Mouse (Mus musculus) adrenal gland, postnatal 14 days (tissue): ENCODE data around the gene Tex44. TPM values are rescaled to one million over a fixed set of nuclear protein-coding genes. Genes with fewer than 3 reads are reported as not detected.

ENCODE experiments used
- DNase-seq: peaks from one replicate; pipeline ENCODE4 v3.0.0; 2021; ENCODE audit warnings: mixed read lengths
- total RNA-seq: library from RNA; stranded (reverse); gene quantifications from 2 replicates; pipeline ENCODE4 v1.2.3, GENCODE M21; 2021

The Tex44 gene
- total RNA-seq, 1 experiment from 2014 or later: not detected

DNA sequence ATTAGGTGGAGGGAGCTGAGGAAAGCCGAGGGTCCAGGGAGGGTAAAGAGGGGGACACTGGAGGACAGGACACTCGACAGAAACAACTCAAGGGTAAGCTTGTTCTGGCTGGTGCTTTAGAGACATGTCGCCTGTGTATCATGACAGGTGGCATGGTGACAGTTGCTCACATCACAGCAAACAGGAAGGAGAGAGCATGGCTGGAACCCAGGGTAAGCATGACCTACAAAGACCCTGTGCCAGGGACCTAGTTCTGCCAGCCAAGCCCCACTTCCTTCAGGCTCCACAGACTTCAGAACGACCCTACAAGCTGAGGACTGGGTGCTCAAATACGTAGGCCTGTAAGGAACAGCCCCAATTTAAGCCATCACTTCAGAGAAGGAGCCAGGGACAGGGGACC, 2.2 kb upstream of the Tex44 start:
- DNase-seq: no peak

DNA sequence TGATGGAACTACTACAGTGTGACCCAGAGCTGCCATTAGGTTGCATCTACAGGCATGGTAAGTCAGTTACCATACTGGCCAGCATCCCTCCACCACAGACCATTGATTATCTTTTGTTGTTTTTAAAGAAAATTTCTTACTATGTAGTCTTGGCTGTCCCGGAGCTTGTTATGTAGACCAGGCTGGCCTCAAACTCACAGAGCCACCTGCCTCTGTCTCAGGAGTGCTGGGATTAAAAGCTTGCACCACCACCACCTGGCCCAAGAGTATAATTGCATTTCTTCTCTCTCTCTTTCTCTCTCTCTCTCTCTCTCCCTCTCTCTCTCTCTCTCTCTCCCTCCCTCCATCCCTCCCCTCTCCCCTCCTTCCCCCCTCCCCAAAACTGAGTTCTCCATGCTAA, 1.8 kb upstream of the Tex44 start:
- no peak for DNase-seq

DNA sequence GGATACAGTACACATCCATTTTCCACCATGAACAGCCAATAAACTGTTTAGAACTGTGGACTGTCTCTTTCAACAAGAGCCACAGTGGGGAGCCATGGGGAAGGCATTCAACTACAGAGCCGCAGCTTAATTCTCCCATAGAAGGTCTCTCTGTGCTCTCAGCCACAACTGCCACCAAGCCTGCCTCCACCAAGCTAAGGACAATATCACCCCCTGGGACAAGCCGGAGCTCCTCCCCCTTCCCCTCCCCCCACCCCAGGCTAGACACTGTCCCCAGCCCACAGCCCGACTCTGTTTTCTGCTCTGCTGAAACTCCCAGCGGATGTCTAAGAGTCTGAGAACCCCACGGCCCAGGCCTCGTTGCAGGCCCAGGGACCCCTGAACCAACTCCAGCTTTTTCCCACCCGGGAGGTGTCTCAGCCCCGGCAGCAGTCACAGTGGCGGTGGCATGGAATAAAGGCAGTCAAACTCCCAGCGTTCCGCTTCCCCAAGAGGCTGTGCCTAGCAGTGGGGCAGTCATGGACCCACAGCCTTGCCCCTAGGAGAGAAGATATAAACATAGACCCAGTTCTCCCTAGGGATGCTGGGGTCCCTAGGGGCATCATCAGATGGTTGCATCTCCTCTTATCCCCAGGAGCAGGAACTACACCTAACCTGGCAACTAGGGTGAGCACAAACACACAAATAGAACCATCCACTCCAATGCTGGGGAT, 1.1 kb upstream of the Tex44 start:
- no peak for DNase-seq

DNA sequence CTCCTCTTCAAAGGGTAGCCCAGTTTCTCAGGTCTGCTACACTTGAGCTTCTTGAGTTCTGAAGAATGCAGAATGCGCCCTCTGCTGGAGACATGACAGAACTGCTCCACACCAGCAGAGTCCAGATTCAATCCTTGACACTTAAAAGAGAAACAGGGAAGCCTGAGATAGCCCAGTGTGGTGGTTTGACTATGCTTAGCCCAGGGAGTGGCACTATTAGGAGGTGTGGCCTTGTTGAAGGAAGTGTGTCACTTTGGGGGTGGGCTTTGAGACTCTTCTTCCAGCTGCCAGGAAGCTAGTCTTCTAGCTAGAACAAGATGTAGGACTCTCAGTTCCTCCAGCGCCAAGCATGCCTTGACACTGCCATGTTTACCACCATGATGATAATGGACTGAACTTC, 3.9 kb downstream of the Tex44 start:
- peak; percentile 84 for DNase-seq

DNA sequence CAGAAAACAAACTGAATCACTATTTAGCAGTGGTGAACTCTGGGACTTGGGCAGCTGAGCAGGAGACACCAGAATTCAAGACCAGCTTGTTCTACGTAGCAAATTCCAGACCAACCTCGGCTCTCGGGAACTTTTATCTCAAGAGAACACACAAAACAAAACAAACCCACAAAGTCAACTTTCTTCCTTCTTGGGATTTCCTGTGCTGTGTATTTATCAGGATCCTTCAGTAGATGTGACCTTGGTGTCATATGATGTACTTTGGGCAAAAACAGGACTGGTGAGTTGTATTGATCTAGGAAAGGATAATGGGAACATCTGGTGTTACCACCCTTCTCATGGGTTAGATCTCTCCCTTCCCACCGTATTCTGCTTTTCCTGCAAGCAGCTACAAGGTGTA, 6.6 kb downstream of the Tex44 start:
- DNase-seq: no peak

DNA sequence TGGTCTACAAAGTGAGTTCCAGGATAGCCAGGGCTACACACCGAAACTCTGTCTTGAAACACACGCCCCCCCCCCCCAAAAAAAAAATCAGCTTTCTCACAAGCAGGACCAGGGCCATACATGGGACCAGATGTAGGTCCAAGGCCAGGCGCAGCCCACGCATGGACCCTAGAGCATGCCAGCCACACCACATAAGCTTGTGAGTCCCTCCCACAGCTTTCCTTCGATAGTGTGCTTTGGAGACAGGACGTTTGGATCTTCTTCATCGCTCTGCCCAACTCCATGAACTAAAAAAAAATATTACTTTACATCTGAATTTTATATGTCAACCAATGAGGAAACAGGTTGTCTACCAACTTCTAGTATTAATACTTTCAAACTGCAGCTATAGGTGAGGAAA, 7.2 kb downstream of the Tex44 start:
- no peak for DNase-seq

DNA sequence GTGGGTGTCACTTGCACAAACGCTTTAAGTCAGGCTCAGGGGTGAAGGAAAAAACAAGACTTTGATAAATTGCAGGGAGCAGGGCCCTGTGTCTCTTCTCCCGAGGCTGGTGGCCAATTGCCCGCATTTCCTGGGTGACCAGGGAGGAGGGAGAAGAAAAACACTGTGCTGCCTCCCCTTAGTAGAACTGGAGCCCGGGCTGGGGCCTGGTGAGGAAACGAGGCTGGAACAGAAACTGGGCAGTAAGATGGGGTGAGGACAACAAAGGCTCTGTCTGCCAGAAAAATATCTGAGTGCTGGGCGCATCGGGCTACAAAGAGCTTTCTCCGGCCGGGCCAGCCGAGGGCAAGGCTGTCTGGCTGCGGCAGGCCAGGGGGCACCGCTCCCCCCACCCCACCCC, 7.9 kb downstream of the Tex44 start:
- DNase-seq: peak; percentile 79

DNA sequence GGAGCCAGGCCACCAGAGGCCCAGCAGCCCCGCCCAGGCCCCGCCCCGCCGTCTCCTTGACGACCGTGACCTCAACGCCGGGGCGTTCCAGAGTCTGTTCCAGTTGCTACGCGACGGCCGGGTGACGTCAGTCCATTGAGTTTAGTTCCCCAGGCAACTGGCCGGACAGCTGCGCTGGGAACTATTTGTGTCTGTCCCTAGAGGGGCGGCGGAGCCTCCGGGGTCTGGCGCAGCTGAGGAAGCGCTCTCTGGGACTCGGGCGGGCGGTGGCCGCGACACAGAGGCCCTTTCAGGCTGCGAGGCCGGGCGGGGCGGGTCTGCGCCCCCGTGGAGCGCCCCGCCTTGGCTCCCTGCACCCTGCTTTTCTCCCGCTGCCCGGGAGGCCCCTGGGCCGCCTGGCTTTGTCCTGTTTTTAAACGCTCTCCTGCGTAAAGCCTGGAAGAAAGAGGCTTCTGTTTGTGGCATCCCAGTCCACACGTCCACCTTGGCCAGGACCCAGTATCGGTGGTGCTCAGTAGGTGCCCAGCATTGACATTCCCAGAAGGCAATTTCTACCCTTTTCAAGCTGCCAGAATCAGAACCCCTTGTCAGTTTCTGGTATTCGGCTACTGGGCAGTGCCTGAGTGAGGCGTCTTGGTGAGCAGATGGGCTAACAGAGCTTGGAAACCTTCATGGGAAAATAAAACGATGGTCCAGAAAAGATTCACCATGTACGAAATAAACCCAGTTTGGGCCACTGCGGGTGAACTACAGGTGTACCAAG, 8.5 kb downstream of the Tex44 start:
- peak; percentile 99 for DNase-seq

DNA sequence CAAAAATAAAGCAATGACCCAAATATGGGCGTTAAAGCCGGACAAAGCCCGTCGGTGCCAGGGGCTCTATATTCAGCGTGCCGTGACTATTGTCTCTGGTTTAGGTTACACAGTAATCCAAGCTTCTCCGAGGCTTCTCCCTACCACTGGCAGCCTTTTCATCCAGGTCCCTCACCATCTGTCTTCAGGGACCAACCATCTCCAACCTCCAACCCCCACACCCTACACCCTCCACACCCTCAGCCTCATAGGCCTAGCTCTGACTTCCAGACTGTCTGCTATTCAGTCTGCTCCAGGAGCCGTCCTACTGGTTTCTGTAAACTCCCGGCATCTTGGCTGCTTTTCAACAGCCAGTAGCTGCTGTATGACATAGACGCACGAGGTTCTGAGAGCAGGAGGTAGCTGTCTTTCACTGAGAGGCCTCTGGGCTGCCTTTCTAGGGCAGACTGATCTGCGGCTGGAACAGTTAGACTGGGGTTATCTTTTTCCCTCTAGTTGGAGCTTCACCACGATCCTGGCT, 9.2 kb downstream of the Tex44 start:
- DNase-seq: peak; percentile 57

DNA sequence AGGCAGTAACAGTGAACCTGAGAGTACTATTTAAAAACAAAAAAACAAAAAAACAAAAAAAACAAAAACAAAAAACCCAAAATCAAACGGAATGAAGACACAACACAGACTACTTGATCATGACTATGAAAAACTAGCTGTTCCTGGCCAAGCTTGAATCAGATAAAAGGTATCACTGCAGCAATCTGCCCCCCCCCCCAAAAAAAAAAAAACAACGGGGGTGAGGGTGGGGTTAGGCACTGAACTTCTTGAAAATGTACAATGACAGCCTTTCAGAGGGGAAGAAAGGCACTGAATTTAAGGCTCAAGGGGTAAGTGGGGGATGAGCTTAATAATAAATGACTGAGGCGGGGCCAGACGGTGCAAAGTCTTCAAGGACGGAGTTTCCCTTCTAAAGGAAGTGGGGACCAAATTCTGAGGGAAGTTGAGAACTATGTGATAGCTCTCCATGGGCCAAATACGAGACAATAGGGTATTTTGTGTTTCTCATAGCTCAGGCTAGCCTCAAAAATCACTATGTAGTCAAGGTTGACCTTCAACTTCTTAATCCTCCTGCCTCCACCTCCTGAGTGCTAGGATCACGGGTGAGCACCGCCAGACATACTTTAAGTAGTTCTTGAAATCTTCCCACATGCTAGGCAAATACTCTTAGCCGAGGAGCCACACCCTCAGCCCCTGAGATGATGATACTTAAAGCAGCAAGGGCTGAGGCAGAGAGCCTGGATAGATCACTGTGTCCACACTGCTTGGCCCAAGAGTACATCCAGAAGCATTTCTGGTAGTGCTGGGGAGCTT, 11.3 kb downstream of the Tex44 start:
- no peak for DNase-seq

DNA sequence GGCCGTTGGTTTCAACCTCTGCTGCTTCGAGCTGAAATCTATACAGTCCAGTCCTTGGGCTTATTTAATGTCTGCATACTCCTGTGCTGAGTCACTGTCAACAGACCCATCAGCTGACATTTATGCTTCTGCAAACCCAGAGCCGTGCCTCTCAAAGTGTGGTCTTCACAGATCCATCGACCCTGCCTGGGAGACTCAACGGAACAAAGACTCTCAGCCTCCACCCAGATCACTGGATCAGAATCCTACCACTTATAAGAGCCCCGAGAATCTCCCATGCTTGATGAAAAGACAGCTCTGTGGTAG, 11.8 kb downstream of the Tex44 start:
- no peak for DNase-seq

DNA sequence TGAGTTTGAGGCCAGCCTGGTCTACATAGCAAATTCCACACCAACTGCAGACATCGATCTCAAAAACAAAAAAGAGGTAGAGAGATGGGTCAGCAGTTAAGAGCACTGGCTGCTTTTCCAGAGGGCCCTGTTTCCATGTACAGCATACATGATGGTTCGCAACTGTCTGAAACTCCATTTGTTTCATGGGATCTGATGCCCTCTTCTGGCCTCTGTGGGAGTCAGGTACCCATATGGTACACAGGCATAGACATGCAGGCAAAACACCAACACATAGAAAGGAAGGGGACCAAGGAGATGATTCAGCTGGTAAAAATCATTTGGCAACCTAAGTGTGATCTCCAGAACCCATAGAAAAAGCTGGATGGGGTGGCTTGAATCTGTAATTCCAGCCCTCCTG, 12.4 kb downstream of the Tex44 start:
- DNase-seq: no peak

DNA sequence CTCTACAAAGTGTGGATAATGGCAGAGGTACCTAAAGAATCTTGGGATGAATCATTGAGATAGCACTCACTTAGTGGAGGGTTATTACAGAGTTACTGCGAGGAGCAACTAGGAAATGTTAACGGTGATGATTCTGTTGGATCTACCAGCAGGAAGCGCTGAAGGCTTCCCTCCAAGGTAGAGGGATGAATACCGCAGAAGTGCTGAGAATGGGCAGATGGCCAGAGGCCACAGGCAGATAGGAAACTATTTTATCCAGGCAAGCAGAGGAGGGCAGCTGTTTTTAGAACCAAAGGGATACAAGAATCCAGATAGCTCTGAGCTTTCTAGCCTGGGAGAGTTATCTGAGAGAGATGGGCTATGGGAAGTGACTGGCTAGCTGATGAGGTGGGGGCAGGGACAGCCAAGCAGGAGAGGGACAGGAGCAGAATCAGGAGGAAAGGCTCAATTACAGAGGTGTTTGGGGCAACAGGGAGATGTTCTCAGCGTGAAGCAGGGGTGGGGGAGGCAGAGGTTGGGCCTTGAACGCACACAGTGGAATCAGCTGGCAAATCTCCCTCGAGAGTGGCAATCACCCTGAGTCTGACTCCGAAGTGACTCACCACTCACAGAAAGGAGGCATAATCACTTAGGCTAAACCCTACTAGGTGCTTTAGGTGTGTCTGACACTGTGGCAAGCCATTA, 13.5 kb downstream of the Tex44 start:
- peak; percentile 71 for DNase-seq

DNA sequence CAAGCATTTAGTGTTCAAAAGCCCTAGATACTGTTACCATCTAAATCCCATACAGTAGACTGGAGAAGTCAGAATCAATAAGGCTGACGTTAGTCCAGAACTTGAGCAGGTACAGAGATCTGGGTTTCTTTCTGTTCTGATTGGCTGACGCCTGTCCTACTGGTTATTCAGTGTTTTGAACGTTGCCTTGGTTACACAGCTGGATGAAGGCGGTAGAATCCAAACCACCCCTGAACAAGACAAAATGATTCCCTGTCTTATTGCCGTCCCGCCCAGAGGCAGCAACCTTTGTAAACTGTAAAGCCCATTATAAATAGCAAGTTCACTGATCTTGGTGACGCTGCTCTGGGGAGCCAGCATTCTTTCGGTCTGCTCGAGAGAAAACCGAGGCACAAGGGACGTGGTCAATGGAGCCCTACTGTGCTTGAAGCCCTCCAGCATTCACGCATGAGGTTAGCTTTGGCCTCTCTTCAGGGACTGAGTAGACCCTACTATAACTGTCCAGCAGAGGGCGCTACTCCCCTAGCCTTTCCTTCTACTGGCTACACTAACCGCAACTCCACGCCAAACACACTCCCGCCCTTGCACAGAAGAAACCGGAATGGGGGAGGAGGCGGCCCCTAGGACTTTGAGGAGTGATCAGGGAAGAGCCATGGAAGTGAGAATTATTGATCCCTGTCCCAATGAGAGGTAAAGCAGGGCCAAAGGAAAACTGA, 14.2 kb downstream of the Tex44 start:
- DNase-seq: peak; percentile 96

DNA sequence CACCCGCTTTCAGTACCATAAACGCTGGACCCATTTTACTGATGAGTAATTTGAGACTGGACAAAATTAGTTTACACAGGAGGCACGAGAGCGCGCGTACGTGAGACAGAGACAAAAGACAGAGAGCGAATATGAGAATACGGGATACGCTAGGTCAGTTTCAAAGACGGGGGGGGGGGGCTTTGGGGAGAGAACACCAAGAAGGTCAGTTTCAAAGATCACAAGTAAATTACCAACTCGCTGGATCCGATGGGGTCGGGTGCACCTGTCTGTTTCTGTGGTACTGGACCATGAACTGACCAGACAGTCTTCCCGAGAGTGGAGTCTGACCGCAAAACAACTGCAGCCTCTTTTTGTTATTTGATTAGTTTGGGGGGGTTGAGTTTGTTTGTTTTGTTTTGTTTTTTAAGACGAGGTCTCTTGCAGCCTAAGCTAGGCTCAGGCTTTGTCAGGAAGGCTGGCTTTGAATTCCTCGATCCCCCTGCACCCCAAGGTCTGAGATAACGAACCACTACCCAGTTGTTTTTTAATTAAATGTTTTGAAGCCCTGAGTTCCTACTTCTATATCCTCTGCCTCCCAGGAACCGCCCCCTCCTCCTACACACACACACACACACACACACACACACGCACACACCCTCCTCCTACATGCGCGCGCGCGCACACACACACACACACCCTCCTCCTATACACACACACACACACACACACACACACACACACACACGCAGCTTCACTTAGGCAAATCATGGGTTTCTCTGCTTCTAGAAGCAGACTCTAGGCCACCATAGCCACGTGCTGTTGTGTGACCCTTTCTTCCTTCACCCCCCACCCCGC, 15.0 kb downstream of the Tex44 start:
- DNase-seq: peak; percentile 70

DNA sequence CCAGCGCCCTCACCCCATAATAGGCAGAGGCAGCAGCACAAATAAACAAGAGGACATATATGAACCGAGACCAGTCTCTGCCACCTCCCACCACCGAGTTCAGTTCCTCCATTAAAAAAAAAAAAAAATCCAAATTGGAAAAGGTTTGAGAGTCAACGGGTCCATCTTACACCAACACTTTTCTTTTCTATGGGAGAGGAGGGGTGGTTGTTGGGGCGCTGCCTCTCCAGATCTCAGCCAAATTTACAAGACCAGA, 15.5 kb downstream of the Tex44 start:
- no peak for DNase-seq

DNA sequence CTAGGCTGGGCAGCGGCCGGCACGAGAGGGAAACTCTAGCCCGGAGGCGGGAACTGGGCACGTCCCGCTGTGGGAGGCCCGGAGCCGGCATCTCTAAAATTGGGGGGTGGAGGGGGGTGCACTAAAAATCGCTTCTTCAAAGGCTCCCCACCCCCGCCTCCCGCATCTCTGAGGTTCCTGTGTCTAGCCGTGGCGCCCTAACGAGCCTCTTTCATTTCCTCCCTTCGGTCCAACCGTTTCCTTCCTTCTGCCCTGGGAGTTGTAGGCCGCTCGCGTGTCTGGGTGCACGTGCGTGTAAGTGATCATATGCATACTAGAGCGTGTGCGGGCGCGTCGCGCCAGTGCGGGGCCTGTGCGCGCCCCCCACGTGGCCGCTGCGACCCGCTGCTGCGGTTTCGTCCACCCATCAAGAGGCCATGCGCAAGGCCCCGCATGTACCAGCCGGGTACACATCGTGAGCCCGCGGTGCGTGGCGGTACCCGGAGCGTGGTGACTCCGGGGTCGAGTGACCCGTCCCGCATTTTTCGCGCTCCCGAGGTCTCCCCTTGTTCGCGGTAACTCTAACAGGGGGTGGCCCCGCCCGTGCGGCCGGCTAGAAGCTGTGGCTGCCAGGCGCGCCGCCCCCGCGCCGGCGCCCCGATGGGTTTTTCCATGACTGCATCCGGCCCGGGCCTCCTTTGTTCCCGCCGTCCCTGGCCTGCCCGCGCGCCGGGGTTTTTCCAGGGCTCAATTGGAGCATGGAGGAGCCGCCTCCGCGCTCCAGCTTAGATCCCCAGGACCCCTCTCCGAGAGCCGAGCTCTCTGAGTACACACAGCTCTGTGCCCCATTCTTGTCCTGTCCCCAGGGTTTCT, 16.1 kb downstream of the Tex44 start:
- peak; percentile 95 for DNase-seq

DNA sequence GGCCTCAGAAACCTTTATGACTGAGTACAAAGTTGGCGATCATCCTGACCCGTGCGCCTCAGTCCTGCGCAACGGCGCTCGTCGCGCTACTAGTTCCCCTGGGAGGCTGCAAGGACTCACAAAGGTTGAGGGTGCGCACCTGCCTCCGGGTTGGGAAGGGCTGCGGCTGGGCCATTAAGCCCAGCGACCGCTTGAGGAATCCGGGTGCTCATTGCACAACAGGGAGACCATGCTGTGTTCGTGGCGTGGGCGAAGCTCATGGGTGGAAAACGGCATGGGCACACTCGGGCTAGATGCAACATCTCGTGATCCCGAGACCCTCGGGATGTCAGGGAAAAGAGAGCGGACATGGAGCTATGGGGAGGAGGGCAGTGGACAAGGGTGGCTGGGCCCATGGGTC, 16.7 kb downstream of the Tex44 start:
- no peak for DNase-seq

DNA sequence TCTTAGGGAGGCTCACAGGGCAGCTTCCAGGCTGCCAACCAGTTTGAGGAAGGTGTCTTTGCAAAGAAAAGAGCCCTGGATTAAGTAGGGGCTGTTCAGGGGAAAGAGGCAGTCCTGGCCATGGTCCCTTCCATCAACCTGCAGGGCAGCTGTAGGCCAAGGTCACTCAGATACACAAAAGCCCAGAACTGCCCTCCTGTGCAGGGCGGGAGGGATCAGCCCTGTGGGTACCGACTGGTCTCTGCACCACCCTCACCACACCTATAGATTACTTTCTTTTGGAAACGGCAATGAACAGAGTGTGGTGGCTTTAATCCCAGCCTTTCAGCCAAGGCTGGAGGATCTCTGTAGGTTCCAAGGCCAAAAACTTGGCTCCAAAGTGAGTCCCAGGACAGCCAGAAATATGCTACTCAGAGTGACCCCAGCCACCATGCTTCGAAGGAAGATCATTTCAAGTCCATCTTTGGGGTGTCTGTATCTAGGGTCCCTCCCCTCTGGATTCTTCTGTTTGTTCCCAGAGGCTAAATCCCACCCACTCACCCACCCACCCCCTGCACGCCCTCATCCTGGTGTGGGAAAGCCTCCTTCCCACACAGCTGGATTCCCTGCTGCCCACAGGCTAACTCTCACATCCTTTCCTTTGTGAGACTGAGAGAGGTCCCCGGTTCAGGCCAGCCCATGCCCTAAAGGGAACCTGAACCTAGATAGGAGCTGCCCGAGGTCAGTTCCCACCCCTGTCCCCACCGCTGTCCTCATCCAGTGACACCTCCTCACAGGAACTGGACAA, 17.4 kb downstream of the Tex44 start:
- DNase-seq: peak; percentile 48
